Mouse (Mus musculus) c-Kit-positive CD71-negative TER-119-negative erythroid progenitor cells, embryonic 14.5 days (primary cell): ENCODE data around the gene Nlrc5.
A peak's percentile ranks its signal among the peaks of the same experiment; 100 is the strongest.

Experiments used
- DNase-seq: peaks from one replicate; pipeline ENCODE4 v3.0.0-alpha.2; 2013; ENCODE audit warnings: low read depth

Gene Nlrc5

DNA sequence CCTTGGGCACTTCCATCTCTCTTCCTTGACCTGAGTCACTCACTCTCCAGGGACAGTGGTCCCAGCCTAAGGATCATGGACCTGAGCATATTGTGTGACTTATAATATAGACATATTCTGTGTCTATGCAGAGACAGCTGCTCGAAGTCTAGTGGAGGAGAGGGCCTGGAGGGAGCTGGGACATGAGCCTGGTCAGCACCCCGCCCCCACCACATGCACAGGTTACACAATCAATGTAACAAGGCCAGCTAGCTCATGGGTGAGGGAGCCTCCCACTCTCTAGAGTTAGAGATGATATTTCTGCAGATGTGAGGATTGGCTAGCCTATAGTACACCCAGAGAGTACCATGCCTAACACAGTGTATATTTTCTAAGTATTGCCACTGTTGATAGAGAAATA, 36.6 kb downstream of the Nlrc5 start:
- DNase-seq, result no peak

DNA sequence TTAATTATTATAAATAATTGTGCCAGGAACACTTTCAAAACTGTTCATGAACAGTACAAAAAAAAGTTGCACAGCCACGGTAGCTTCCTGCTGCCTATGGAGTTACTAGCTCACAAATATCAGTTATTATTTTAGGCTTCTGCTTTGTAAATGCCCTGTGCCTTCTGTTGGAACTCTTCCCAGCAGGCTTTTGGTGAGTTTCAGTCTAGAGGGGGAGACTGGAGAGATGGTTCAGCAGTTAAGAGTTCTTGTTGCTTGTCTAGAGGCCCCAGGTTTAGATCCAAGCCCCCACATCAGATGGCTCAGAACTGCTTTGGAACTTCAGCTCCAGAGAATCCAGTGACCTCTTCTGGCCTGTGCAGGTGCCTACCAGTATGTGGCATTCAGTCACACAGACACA, 37.1 kb downstream of the Nlrc5 start:
- no peak for DNase-seq

DNA sequence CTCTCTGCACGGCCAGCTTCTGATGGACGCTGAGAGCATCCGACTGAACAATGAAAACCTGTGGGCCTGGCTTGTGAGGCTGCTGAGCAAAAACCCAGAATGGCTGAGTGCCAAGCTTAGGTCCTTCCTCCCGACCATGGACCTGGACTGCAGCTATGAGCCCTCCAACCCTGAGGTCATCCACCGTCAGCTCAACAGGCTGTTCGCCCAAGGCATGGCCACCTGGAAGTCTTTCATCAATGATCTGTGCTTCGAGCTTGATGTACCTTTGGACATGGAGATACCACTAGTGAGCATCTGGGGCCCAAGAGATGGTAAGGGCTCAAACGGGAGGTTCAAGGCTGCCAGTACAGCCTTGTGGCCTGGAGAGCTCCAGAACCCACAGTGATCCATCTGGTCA, 38.6 kb downstream of the Nlrc5 start:
- no peak for DNase-seq

DNA sequence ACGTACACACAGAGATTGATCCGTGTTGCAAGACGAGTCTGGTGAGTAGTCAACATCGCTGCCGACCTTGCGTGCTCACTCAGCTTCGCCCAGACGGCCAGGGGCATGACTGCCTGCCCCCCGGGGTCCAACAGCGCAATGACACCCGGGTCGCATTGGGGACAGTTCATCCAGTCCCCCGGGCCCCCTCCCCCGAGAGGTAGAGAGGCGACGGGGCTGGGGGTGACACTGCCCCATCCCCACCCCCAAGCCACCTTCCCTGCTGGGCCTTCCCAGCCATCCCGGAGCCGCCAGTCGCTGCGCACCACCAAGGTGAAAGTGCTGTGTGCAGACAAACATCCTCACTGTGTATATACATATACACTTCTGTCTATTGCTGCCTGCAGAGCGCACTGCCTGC, 39.3 kb downstream of the Nlrc5 start:
- no peak for DNase-seq

DNA sequence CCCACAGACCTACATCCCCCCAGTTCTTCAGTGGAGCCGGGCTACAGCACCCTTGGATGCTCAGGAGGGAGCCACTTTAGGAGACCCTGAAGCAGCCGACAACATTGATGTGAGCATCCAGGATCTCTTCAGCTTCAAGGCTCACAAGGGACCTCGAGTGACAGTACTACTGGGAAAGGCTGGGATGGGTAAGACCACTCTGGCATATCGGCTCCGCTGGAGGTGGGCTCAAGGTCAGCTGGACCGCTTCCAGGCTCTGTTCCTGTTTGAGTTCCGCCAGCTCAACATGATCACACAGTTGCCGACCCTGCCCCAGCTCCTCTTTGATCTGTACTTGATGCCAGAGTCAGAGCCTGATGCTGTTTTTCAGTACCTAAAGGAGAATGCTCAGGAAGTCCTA, 41.6 kb downstream of the Nlrc5 start:
- DNase-seq, result no peak

DNA sequence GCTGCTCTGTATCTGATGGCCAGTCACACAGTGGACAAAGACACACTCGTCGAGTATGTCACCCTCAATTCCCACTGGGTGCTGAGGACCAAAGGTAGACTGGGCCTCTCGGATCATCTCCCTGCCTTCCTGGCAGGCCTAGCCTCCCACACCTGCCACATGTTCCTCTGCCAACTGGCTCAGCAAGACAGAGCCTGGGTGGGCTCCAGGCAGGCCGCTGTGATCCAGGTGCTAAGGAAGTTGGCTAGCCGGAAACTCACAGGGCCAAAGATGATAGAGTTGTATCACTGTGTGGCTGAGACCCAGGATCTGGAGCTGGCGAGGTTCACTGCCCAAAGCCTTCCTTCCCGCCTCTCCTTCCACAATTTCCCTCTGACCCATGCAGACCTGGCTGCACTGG, 42.7 kb downstream of the Nlrc5 start:
- DNase-seq, result no peak

DNA sequence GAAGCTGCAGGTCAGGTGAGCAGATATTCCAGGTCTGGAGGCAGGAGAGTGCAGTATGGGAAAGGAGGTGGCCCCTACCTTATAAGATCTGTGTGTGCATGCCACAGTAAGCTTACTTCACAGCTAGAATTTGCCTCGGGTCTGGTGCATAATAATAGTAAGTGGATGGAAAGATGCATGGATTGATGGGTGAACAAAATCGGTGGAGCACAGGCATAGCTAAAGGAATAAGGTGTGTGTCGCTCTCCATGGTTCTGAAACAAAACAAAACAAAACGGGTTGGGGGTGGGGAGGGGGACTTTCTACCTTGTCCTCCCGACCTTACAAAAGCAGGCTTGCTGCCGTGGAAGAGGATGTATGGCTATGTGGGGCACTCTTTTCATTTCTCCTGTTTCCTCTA, 47.9 kb downstream of the Nlrc5 start:
- peak; percentile 17 for DNase-seq

DNA sequence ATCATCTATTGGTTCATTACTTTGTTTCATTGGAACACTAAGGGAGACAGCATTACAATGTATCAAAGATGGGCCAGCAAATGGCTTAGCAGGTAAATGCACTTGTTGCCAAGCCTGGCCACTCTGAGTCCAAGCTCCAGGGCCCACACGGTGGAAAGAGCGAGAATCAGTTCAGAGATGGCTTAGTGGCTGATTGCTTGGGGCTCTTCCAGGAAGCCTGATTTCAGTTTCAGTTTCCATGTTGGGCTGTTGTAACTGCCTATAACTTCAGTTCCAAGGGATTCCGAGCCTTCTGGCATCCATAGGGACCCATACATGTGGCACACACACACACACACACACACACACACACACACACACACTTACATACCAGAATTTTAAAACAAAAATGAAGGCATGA, 51.1 kb downstream of the Nlrc5 start:
- no peak for DNase-seq

DNA sequence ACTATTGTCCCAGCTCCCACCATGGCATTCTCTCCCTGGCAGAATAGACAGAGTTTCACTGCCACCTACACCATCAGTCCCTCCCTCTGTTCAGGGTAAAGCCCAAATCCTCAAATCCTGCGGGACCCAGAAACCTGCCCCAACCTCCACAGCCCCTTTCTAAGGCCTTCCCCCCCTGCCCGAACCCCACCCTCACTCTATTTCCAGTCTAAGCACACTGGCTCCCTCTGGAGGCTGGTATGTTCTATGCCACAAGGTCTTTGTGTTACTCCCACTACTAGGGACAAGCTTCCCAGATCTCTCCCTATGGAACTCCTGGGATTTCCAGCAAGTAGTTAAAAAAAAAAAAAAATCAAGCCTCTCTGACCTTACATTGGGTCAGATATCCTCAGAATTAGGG, 51.7 kb downstream of the Nlrc5 start:
- peak; percentile 26 for DNase-seq

DNA sequence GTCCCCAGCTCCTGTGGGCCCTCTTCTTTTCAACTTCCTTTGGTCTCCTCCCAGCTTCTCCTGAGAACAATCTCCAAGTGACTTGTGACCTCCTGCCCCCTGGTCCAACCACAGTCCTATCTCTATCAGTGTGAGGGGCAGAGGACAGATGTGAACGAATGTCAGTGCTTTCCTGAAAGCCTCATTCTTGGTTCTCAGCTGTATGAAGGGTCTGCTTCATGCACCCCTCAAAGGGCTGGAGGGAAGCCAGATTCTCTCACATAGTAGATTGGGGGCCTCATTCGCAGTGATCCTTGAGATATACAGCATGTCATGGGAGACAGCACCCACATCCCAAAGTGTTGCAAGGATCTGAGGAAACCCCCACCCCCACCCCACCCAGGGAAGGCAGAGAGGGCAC, 53.9 kb downstream of the Nlrc5 start:
- no peak for DNase-seq

DNA sequence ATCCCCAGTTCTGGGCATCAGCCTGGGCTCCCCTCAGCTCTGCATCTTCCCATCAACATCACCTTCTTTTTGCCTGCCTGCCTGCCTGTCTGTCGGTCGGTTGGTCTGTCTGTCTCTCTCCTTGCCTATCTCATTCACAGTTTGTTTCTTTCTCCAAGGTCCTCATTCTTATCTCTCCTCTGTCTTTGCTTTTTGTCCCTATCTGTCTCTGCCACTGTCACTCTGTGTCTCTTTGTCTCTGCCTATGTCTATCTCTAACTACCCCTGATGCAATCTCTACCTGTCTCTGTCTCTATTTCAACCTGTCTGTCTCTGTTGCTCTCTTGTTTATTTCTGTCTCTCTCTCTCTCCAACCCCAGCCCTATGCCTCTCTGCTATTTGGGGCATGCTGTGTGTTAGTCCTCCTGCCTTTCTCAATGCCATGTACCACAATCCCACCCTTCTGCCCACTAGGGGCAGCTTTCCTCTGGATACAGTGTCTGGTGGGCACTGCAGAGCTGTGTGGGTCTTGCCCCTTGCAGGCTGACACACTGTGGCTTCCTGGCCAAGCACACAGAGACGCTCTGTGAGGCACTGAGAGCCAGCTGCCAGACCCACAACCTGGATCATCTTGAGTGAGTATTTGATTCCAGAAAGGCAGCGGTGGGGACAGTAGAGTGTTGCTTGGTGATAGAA, 55.8 kb downstream of the Nlrc5 start:
- DNase-seq, result no peak

DNA sequence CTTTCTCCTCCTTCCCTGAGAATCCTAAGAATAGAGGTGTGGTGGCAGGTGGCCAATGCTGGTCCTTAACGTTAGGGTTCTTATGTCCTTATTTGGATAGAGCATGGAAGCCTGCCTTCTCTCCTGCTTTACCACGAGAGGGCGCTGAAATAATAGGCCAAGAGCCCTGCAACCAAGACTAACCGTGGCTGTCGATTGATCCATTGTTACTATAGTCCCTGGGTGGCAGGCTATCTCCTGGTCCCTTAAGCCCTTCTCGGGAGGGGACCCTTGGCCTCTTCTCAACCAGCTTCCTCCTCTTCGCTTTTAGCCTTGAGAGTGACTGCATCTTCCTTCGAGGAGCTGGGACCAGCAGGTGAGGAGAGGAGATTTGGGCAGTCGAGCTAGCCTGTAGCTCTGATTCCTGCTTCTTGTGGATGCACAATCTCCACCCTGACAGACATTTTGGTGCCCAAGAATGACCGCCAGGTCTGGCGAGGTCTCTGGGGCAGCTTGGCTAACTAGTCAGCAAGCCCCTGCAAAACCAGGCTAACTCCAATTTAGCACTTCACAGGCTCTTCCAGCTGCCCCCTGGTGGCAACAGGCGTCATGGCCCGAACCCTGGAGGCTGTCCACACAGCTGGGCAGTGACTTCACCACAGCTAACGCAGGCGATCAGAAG, 58.0 kb downstream of the Nlrc5 start:
- DNase-seq, result peak; percentile 58

DNA sequence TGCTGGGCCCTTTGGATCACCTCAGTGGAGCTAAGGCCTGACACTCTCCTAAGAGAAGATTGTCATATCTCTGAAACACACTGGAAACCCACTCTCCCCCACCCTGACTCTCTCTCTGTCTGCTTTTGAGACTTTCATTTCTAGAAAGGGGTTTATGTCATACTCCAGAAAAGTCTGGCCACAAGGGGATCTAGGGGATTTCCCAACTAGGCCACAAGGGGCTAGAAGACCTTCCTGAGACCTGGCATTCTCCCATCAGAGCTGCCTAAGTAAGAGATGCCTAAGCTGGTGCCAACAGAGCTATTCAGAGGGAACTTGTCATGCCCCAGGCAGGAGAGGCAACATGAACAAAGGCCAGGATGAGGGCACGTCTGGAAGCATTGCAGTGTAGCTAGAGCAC, 59.1 kb downstream of the Nlrc5 start:
- DNase-seq, result no peak

DNA sequence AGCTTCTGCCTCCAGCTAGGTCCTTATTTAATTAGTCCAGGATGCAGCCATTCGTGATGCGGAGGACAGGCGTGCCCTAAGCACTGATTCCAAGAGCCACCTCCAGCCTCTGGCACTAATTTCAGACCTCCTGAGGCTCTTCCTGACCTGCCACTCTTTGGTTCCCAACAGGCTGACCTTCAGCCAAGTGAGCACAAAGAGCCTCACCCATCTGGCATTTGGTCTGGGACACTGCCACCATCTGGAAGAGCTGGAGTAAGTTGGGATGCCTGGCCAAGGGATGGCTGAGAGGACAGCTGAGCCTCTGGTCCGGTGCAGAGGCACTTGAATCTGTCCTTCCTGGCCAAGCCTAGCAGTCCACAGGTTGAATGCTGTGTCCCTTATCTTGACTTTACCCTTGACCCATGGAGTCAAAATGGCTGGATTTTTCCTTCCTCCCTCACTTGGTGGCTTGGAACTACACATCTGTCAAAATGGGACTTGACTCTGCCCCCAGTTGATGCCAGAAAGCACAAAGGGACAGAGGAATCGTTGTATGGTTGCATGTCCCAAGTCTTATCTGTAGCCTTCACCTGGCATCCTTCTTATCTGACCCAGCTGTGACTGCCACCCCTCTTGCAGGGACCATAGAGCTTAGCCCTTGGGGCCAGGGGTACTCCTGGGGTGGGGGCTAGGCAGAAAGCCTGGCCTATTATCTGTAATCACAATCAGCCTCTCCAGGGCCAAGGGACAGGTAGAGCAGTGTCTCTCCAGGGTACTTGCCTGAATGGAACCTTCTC, 81.5 kb downstream of the Nlrc5 start:
- DNase-seq, result no peak

DNA sequence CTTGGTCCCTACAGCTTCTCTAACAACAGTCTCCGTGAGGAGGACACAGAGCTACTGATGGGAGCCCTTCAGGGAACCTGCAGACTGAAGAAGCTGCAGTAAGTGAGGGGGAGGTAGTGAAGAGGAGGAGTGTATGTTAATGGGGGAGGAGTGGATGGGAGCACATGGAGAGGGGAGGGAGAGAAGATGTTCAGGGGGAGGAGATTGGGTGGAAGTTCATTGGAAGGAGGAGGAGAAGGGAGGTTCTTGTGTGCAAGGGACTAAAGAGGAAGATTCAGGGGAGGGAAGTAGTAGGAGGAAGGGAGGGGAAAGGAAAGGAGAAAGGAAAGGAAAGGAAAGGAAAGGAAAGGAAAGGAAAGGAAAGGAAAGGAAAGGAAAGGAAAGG, 82.0 kb downstream of the Nlrc5 start:
- DNase-seq, result no peak

DNA sequence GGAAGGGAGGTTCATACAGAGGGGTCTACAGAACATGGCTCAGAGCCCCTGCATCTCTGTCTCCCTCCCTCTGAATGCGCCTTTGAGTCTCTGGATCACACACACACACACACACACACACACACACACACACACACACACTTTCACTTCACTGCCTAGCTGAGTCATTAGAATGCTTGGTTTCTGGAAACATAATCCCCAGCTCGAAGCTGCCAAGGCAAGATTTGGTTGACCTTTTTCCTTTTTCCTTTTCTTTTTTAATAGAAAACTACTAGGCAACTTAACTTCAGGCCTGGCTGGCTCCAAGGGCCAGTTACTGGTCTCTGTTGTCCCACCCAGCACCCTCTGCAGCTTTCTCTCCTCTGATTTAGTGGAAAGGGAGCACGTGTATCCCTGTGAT, 82.6 kb downstream of the Nlrc5 start:
- no peak for DNase-seq

DNA sequence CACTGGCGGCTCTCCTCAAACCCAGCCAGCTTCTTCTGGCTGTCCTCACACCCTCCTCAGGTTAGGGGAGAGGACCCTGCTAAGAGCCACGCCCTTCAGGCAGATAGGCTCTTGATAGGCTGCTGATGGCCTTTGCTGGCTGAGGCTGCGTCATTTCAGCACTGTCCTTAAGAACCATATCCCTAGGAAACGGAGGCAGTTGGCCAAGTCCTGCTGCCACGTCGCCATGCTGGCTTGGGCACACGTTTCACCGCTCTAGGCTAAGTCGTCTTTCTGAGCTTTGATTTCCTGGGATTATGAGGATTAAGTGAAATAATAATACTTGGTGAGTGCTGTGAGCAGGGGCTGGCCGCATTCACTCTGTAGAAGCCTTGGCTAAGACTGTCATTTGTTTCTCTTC, 84.2 kb downstream of the Nlrc5 start:
- DNase-seq, result no peak

DNA sequence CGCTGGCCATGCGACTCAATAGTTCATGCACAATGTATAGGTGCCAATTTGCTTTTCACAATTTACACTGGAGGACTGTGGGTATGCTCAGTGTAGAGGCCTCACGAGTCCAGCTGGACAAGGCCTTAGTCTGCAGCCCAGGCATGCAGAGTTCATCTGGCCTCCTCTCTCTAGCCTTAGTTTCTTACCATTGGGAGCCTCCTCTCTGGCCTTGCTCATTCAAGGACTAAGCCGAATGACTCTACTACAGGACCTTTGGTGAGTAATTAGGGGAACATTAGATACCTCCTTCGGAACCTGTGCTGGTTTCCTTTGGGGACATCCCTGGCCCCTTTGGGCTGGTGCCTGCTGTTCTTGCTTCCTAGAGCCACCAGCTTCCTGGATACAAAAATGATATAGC, 84.9 kb downstream of the Nlrc5 start:
- no peak for DNase-seq

DNA sequence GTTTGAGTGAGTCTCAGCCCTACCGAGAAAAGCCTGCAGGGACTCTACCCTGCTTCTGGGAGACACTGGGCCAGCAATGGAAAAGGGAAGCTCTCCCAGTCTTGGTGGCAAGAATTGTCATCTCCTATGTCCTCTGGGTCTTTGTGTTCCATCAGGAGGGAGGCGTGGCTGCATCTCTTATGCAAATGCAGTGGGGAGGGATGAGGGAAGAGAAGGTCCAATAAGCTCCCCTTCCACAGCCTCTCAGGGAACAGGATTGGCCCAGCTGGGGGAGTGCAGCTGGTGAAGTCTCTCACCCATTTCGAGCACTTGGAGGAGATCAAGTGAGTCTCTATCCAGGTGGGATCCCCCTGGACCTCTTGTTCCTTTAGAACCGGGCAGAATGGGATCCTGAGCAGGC, 87.3 kb downstream of the Nlrc5 start:
- DNase-seq, result no peak

DNA sequence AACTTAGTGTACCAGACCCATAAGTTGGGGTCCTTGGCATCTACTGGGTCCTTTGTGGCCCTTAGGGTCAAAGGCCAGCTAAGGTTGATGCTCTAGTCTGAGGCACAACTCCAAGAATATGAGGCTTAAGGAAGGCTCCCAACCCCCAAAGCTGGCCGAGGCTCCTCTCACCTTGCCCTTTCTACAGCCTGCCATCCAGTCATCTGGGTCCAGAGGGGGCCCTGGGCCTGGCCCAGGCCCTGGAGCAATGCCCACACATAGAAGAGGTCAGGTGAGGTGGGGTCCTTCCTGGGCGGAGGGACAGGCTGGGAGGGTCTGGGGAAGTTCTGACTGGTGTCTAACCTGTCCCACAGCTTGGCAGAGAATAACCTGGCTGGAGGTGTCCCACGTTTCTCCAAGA, 88.3 kb downstream of the Nlrc5 start:
- no peak for DNase-seq

DNA sequence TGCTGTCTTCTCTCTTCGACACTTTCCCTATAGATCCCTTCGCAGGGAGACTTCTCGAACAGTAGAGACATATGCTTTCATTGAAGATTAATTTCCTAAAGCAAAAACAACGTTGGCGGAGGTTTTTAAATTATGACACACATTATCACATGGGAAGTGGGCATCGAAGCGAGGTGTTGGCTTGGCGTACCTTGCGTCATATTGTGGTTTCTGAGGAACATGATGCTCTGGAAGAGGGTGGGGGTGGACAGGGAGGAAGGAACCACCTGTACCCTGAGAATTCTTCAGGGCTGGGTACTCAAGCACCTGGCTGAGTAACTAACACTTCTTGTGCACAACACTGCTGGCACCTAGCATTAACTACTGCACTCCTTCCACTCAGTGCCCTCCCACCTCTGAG, 90.4 kb downstream of the Nlrc5 start:
- DNase-seq, result no peak

DNA sequence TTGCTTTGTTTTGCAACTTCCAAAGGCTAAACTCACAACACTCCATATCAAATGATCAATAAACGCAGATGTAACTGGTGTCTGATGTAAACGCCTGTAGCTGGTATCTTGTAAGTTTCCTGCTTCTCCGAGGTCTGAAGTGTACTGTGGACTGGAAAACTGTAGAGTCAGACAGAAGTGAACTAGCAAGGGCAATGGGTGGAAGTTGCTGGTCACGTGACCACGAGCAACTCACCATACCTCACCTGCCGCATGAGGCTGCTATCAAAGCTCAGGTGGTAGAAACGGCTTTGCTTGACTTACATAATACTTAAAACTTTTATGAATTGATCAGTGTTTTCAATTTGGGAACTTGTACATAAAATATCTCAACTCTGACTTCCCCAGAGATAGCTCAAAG, 93.0 kb downstream of the Nlrc5 start:
- no peak for DNase-seq

DNA sequence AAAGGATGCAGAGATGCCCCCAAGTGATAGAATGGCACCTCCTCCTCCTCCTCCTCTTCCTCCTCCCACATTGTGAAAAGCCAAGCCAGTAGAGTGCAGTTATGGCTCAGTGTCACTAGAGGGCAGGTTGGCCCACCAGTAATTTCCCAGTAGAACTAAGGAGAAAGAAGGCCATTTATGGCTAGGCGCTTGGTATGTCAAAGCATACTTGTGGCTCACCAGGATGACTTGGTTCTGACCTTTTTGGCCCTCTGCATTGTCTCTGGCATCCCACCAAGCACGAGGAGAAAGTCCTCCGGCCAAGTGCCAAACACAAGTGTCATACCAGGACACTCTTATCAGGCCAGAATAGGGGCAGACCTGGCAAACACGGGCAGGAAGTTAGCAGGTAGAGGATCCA, 94.1 kb downstream of the Nlrc5 start:
- DNase-seq, result no peak

DNA sequence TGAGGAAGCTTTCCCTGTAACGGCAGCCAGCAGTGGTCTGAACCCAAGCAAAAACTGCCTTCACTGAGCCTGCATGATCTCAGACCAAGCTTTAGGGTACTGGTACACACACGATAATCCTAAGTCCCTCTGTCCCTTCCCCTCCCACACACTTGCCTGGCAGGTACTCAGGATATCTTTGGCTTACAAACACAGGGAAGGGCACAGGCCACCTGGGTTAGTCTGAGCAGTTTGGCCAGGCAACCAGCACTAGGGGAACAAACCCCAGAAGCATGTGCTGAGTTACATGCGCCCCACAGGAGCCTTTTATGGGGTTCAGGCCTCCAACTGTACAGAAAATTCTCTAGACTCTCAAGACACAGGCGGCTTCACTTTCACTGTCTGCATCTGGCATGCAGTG, 95.7 kb downstream of the Nlrc5 start:
- no peak for DNase-seq
